Mouse (Mus musculus) urinary bladder, adult 2 months (tissue): Measurements from ENCODE around the gene Abcb9. TPM values are rescaled to one million over a fixed set of nuclear protein-coding genes. Genes with fewer than 3 reads are reported as not detected.

ENCODE experiments used
- DNase-seq: peaks from one replicate; pipeline ENCODE4 v3.0.0; 2022; ENCODE audit warnings: low spot score
- polyA plus RNA-seq: library from polyadenylated mRNA; depleted of rRNA; stranded (reverse); fragments of >200 nt; gene quantifications from 2 replicates; pipeline ENCODE4 v1.2.3, GENCODE M21; 2012; rRNA removed

Gene Abcb9
- polyA plus RNA-seq, 1 experiment = 2.2 TPM

- DNase-seq = no peak
Measured at GRCm38 (mm10) chr5:124013747-124014146, 81.9 kb downstream of the Abcb9 start.

GRCm38 (mm10) chr5:124012885-124013284, 82.7 kb downstream of the Abcb9 start:
- no peak for DNase-seq

- no peak for DNase-seq
Measured at GRCm38 (mm10) chr5:124011927-124012326, 83.7 kb downstream of the Abcb9 start.

Other genes starting within 250 kb of the Abcb9 start
- 6.3 and 7.2 TPM in 2 replicates for gene Hcar2, start 230.3 kb downstream of the Abcb9 start, polyA plus RNA-seq
- 8.4 and 9.0 TPM in 2 replicates for gene Hcar1, start 215.8 kb downstream of the Abcb9 start, polyA plus RNA-seq
- gene Denr, start 188.6 kb downstream of the Abcb9 start, polyA plus RNA-seq = 36.5 and 38.1 TPM in 2 replicates
- 2.3 and 2.8 TPM in 2 replicates for gene Gm43518, start 168.4 kb downstream of the Abcb9 start, polyA plus RNA-seq
- 10.9 and 15.4 TPM in 2 replicates for gene Ccdc62, start 165.1 kb downstream of the Abcb9 start, polyA plus RNA-seq
- gene Hip1r, start 122.2 kb downstream of the Abcb9 start, polyA plus RNA-seq = 53.9 and 54.0 TPM in 2 replicates
- gene Vps37b, start 63.5 kb downstream of the Abcb9 start, polyA plus RNA-seq = 34.2 and 38.8 TPM in 2 replicates
- 24.8 and 32.2 TPM in 2 replicates for gene Ogfod2, start 16.5 kb upstream of the Abcb9 start, polyA plus RNA-seq
- 62.5 and 67.0 TPM in 2 replicates for gene Arl6ip4, start 20.3 kb upstream of the Abcb9 start, polyA plus RNA-seq
- gene Pitpnm2, start 154.0 kb upstream of the Abcb9 start, polyA plus RNA-seq = 23.0 and 33.6 TPM in 2 replicates
- 7.2 and 7.7 TPM in 2 replicates for gene Mphosph9, start 232.2 kb upstream of the Abcb9 start, polyA plus RNA-seq
- 9.1 and 9.6 TPM in 2 replicates for gene 2810006K23Rik, start 232.3 kb upstream of the Abcb9 start, polyA plus RNA-seq